Mouse (Mus musculus) midbrain, embryonic 11.5 days (tissue): ENCODE data around the gene Dnajc17. TPM values are rescaled to one million over a fixed set of nuclear protein-coding genes. Genes with fewer than 3 reads are reported as not detected.

Source experiments
- ATAC-seq: fragments of 200-750 bp; cut with Nextera tagmentation; 2 replicates; pipeline ENCODE4 v1.8.0; 2017; ENCODE audit warnings: moderate TSS enrichment, moderate library complexity; ENCODE audit not compliant: low FRiP score
- DNase-seq: peaks from one replicate; pipeline ENCODE4 v3.0.0; 2015; ENCODE audit warnings: low spot score; ENCODE audit errors: missing footprints
- H3K27ac ChIP-seq: fragments of 300-500 bp; sonication (generic); 2 replicates; pipeline ENCODE4 v1.5.1; 2014; ENCODE audit warnings: low read depth, low read length
- H3K27me3 ChIP-seq: fragments of 300-500 bp; sonication (generic); 2 replicates; pipeline ENCODE4 v1.6.1; 2014; ENCODE audit warnings: mild to moderate bottlenecking, low read length, moderate library complexity, mixed read lengths; ENCODE audit not compliant: control insufficient read depth, insufficient read depth
- H3K36me3 ChIP-seq: fragments of 300-500 bp; sonication (generic); 2 replicates; pipeline ENCODE4 v1.6.1; 2014; ENCODE audit warnings: mild to moderate bottlenecking, low read length, moderate library complexity, mixed read lengths; ENCODE audit not compliant: control insufficient read depth, insufficient read depth
- H3K4me1 ChIP-seq: fragments of 300-500 bp; sonication (generic); 2 replicates; pipeline ENCODE4 v1.6.1; 2014; ENCODE audit warnings: low read length; ENCODE audit not compliant: control insufficient read depth, insufficient read depth
- H3K4me2 ChIP-seq: fragments of 300-500 bp; sonication (generic); 2 replicates; pipeline ENCODE4 v1.6.1; 2014; ENCODE audit warnings: mild to moderate bottlenecking, moderate library complexity
- H3K4me3 ChIP-seq: fragments of 300-500 bp; sonication (generic); 2 replicates; pipeline ENCODE4 v1.5.1; 2014; ENCODE audit warnings: low read depth, low read length
- H3K9ac ChIP-seq: fragments of 300-500 bp; sonication (generic); 2 replicates; pipeline ENCODE4 v1.6.1; 2014; ENCODE audit warnings: low read length
- H3K9me3 ChIP-seq: fragments of 300-500 bp; sonication (generic); 2 replicates; pipeline ENCODE4 v1.6.1; 2016; ENCODE audit warnings: low read length; ENCODE audit not compliant: control insufficient read depth
- WGBS: fragments of 180-500 bp; shearing (Covaris S2); extraction: QIAGEN DNeasy Blood & Tissue Kit; methylation state at CpG from one replicate; pipeline ENCODE4 v1.1.7; 2014; 5-methylcytosine and 5-hydroxymethylcytosine counted together
- polyA plus RNA-seq: library from polyadenylated mRNA; unstranded; fragments of >200 nt; fragmentation: Nextera tagmentation; extraction: Ambion mirVana; gene quantifications from 2 replicates; pipeline ENCODE4 v1.2.1, GENCODE M21; 2014

Gene Dnajc17
- polyA plus RNA-seq, result 22.5 and 25.6 TPM in 2 replicates

- peak within 1 kb of the TSS; percentile 73; the same call in 1 of the 2 replicates for H3K27ac ChIP-seq
- H3K4me2 ChIP-seq, result peak within 1 kb of the TSS; percentile 58
- DNase-seq, result peak; percentile 98
- no peaks in the 10 kb centered on the region for H3K9me3 ChIP-seq
- H3K27me3 ChIP-seq, result no peaks in the 10 kb centered on the region
- under 1% methylated on average over 51 of the region's 51 CpGs for WGBS
- peak within 1 kb of the TSS; percentile 76 for H3K9ac ChIP-seq
- H3K4me1 ChIP-seq, result peaks cover 6% of the 10 kb centered on the region
- peak; percentile 98 for ATAC-seq
- peaks cover 3% of the 10 kb centered on the region for H3K36me3 ChIP-seq
- H3K4me3 ChIP-seq, result peak within 1 kb of the TSS; percentile 68
Measured at GRCm38 (mm10) chr2:119208344-119209175, at the start of gene Dnajc17, which contains the start of gene Zfyve19. Dnajc17 (minus strand) TSS chr2:119208795. Zfyve19 (plus strand) TSS chr2:119208617.

- Histone ChIP-seq H3K4me1 (no peaks in the 10 kb centered on the region), H3K9ac (no peak overlapping the region), H3K4me2 (no peak overlapping the region), H3K4me3 (no peak overlapping the region), H3K9me3 (no peaks in the 10 kb centered on the region), H3K36me3 (no peaks in the 10 kb centered on the region), H3K27me3 (no peaks in the 10 kb centered on the region), H3K27ac (no peak overlapping the region)
- 7% methylated on average over 7 of the region's 7 CpGs for WGBS
- DNase-seq (peak; percentile 82), ATAC-seq (no peak)
Measured at GRCm38 (mm10) chr2:119254976-119255375, 46.4 kb upstream of the Dnajc17 start.

- 17% methylated on average over 11 of the region's 11 CpGs for WGBS
- H3K4me3 ChIP-seq, result no peak overlapping the region
- H3K4me2 ChIP-seq, result no peak overlapping the region
- H3K27ac ChIP-seq, result no peak overlapping the region
- H3K36me3 ChIP-seq, result no peaks in the 10 kb centered on the region
- no peaks in the 10 kb centered on the region for H3K27me3 ChIP-seq
- H3K9me3 ChIP-seq, result no peaks in the 10 kb centered on the region
- peak; percentile 70; the same call in 1 of the 2 replicates for ATAC-seq
- no peaks in the 10 kb centered on the region for H3K4me1 ChIP-seq
- no peak overlapping the region for H3K9ac ChIP-seq
- peak; percentile 99 for DNase-seq
Measured at GRCm38 (mm10) chr2:119250826-119251478, 42.4 kb upstream of the Dnajc17 start.

DNA sequence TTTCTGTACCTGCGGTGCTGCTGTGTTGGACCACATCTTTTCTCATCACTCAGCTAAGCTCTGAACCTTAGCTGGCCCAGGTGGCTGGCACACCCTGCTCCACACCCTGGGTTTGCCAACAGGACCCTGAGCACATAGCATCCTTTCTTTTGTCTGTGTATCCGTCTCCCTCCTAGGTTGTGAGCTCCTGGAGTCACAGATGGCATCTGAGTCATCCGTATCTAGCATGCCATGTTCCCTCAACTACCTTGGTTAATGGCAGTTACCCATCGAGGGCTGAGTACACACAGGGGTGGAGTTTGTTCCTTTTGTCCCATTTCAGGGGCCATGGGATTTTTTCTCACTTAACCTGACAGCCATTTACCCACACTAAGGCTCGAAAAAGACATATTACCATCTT lies 41.8 kb upstream of the Dnajc17 start:
- no peak overlapping the region for H3K4me3 ChIP-seq
- H3K9ac ChIP-seq, result no peak overlapping the region
- no peak overlapping the region for H3K27ac ChIP-seq
- 68% methylated on average over 5 of the region's 5 CpGs for WGBS
- H3K4me2 ChIP-seq, result no peak overlapping the region
- DNase-seq, result peak; percentile 74
- ATAC-seq, result no peak
- H3K9me3 ChIP-seq, result no peaks in the 10 kb centered on the region
- no peaks in the 10 kb centered on the region for H3K4me1 ChIP-seq
- H3K36me3 ChIP-seq, result no peaks in the 10 kb centered on the region
- no peaks in the 10 kb centered on the region for H3K27me3 ChIP-seq

GRCm38 (mm10) chr2:119249592-119250061 lies 41.0 kb upstream of the Dnajc17 start:
- DNase-seq (peak; percentile 77), ATAC-seq (0 out of 2 replicates have a peak, but pooled peaks have one; percentile 24)
- WGBS, result 81% methylated on average over 4 of the region's 4 CpGs
- Histone ChIP-seq H3K36me3 (no peaks in the 10 kb centered on the region), H3K4me3 (no peak overlapping the region), H3K4me2 (no peak overlapping the region), H3K27me3 (no peaks in the 10 kb centered on the region), H3K9ac (no peak overlapping the region), H3K27ac (no peak overlapping the region), H3K9me3 (no peaks in the 10 kb centered on the region), H3K4me1 (no peaks in the 10 kb centered on the region)

GRCm38 (mm10) chr2:119247904-119248303 lies 39.3 kb upstream of the Dnajc17 start:
- H3K9me3 ChIP-seq, result no peaks in the 10 kb centered on the region
- H3K27ac ChIP-seq, result no peak overlapping the region
- ATAC-seq (no peak), DNase-seq (peak; percentile 56)
- no peak overlapping the region for H3K4me3 ChIP-seq
- no peaks in the 10 kb centered on the region for H3K4me1 ChIP-seq
- no peak overlapping the region for H3K4me2 ChIP-seq
- H3K27me3 ChIP-seq, result no peaks in the 10 kb centered on the region
- WGBS, result 83% methylated on average over 9 of the region's 9 CpGs
- H3K9ac ChIP-seq, result no peak overlapping the region
- no peaks in the 10 kb centered on the region for H3K36me3 ChIP-seq

DNA sequence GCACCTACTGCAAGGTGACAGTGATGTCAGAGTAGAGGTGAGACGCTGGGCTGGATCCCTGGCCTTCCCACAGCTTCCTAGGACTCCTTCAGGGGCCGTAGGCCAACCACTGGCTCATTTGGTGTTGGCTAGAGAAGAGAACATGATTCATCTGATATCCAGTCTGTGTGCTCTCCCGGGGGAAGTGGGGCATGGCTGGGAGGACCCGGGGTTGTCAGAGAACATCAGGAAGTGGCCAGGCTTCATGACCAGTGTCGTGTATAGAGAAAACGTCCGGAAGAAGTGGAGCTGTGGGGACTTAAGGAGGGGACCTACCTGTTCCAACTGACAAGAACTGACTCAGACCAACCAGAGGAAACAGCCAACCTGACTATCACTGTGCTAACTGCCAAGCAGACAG lies 36.7 kb upstream of the Dnajc17 start:
- no peak overlapping the region for H3K27ac ChIP-seq
- DNase-seq, result peak; percentile 59
- ATAC-seq, result no peak
- H3K27me3 ChIP-seq, result no peaks in the 10 kb centered on the region; the same call in 1 of the 2 replicates
- H3K4me2 ChIP-seq, result no peak overlapping the region
- WGBS, result 91% methylated on average over 7 of the region's 7 CpGs
- H3K4me1 ChIP-seq, result no peaks in the 10 kb centered on the region
- H3K4me3 ChIP-seq, result no peak overlapping the region
- no peaks in the 10 kb centered on the region for H3K9me3 ChIP-seq
- no peaks in the 10 kb centered on the region for H3K36me3 ChIP-seq
- H3K9ac ChIP-seq, result no peak overlapping the region

GRCm38 (mm10) chr2:119242548-119242947 lies 34.0 kb upstream of the Dnajc17 start:
- H3K36me3 ChIP-seq, result no peaks in the 10 kb centered on the region
- peaks cover 3% of the 10 kb centered on the region; the same call in 1 of the 2 replicates for H3K4me1 ChIP-seq
- 85% methylated on average over 9 of the region's 9 CpGs for WGBS
- H3K27ac ChIP-seq, result no peak overlapping the region
- H3K9me3 ChIP-seq, result no peaks in the 10 kb centered on the region
- peaks cover 15% of the 10 kb centered on the region for H3K27me3 ChIP-seq
- no peak overlapping the region for H3K9ac ChIP-seq
- no peak for ATAC-seq
- H3K4me2 ChIP-seq, result no peak overlapping the region
- DNase-seq, result peak; percentile 59
- no peak overlapping the region for H3K4me3 ChIP-seq

- DNase-seq (no peak), ATAC-seq (no peak)
- Histone ChIP-seq H3K27ac (no peak overlapping the region), H3K9me3 (no peaks in the 10 kb centered on the region), H3K27me3 (peaks cover 33% of the 10 kb centered on the region), H3K4me3 (no peak overlapping the region), H3K4me2 (no peak overlapping the region), H3K9ac (no peak overlapping the region), H3K4me1 (peaks cover 9% of the 10 kb centered on the region), H3K36me3 (no peaks in the 10 kb centered on the region)
- WGBS, result 90% methylated on average over 4 of the region's 4 CpGs
Measured at GRCm38 (mm10) chr2:119240819-119241186, 32.2 kb upstream of the Dnajc17 start.
